Mouse (Mus musculus): Measurements from ENCODE around the gene Ptprq.

The Ptprq gene

GRCm38 (mm10) chr10:107486770-107487169 lies 233.1 kb downstream of the Ptprq start:
- DNase-seq: no peak

GRCm38 (mm10) chr10:107485870-107486269 lies 234.0 kb downstream of the Ptprq start, which contains the start of gene Myf5:
Myf5 (minus strand) TSS chr10:107486134.
- DNase-seq: no peak

GRCm38 (mm10) chr10:107484050-107484449 lies 235.8 kb downstream of the Ptprq start:
- no peak for DNase-seq

GRCm38 (mm10) chr10:107473497-107473896 lies 246.4 kb downstream of the Ptprq start:
- DNase-seq: peak; percentile 36

- DNase-seq: no peak
These were observed 248.1 kb downstream of the Ptprq start for GRCm38 (mm10) chr10:107471712-107472111.

GRCm38 (mm10) chr10:107467819-107468218 lies 252.0 kb downstream of the Ptprq start:
- peak; percentile 56 for DNase-seq
